In genomic region chr11:120012702-120013101, GRCm38 (mm10) we compare ENCODE assay signal across 9 mouse cellular contexts. TPM values are rescaled to one million over a fixed set of nuclear protein-coding genes. Genes with fewer than 3 reads are reported as not detected.
DNase-seq lines count a peak whose midpoint lies in the region; ATAC-seq and TF ChIP-seq lines count a peak whose summit lies in the region.
"Had no signal": no experiment of that assay in that cellular context is flagged by ENCODE, and none has a peak within 500 bp of the region (broad histone marks: within the 10 kb centered on the region; RNA-seq: fewer than 3 reads in every experiment).

No protein-coding gene starts in this region.

- no peaks in the 10 kb centered on the region for H3K9me3 ChIP-seq in intestine, embryonic 15.5 days
- H3K9me3 ChIP-seq in intestine, postnatal 0 days (ENCODE audit: control insufficient read depth) = no peaks in the 10 kb centered on the region
- no peaks in the 10 kb centered on the region for H3K9me3 ChIP-seq in stomach, embryonic 16.5 days (replicated peaks; ENCODE audit: control insufficient read depth, low read length)
- no peaks in the 10 kb centered on the region for H3K9me3 ChIP-seq in stomach, postnatal 0 days (ENCODE audit: control insufficient read depth, low read length)
- H3K9me3 ChIP-seq in hindbrain, embryonic 16.5 days (ENCODE audit: control insufficient read depth, low read length) = no peaks in the 10 kb centered on the region

- intact Hi-C loops in left cerebral cortex, postnatal 4 days (cut with DNase I) = no loop called here

- no peak overlapping the region for H3K4me3 ChIP-seq in intestine, embryonic 15.5 days (replicated peaks)
- no peak overlapping the region for H3K4me3 ChIP-seq in intestine, postnatal 0 days (ENCODE audit: low read depth, low read length)
- no peak overlapping the region for H3K4me3 ChIP-seq in stomach, embryonic 16.5 days (replicated peaks; ENCODE audit: low read length)
- H3K4me3 ChIP-seq in stomach, postnatal 0 days (ENCODE audit: low read depth, low read length) = no peak overlapping the region
- no peak overlapping the region for H3K4me3 ChIP-seq in hindbrain, embryonic 16.5 days (ENCODE audit: low read length)

- no peak for TF ChIP-seq EP300 in stomach, postnatal 0 days (optimal IDR thresholded peaks at IDR 0.05)

- 84% methylated on average over 13 of the region's 13 CpGs for WGBS in intestine, embryonic 15.5 days
- 78% methylated on average over 13 of the region's 13 CpGs for WGBS in intestine, postnatal 0 days
- 83% methylated on average over 13 of the region's 13 CpGs for WGBS in stomach, embryonic 16.5 days
- WGBS in stomach, postnatal 0 days = 80% methylated on average over 13 of the region's 13 CpGs
- WGBS in hindbrain, embryonic 16.5 days = 81% methylated on average over 13 of the region's 13 CpGs

- no peak overlapping the region for H3K4me2 ChIP-seq in intestine, embryonic 15.5 days (replicated peaks)
- no peak overlapping the region for H3K4me2 ChIP-seq in intestine, postnatal 0 days (replicated peaks; ENCODE audit: low read depth)
- H3K4me2 ChIP-seq in stomach, embryonic 16.5 days (ENCODE audit: low read depth, low read length) = no peak overlapping the region
- H3K4me2 ChIP-seq in stomach, postnatal 0 days (replicated peaks; ENCODE audit: low read depth) = no peak overlapping the region
- no peak overlapping the region for H3K4me2 ChIP-seq in hindbrain, embryonic 16.5 days (ENCODE audit: low read length)

- 0 out of 2 replicates have a peak, but pooled peaks have one; percentile 9 for ATAC-seq in intestine, embryonic 15.5 days
- ATAC-seq in intestine, postnatal 0 days = no peak
- 0 out of 2 replicates have a peak, but pooled peaks have one; percentile 2 for ATAC-seq in stomach, embryonic 16.5 days (ENCODE audit: insufficient read depth, low FRiP score)
- ATAC-seq in stomach, postnatal 0 days (ENCODE audit: low FRiP score, low TSS enrichment) = no peak; the same call in 1 of the 2 replicates
- ATAC-seq in hindbrain, embryonic 16.5 days = 0 out of 2 replicates have a peak, but pooled peaks have one; percentile 19
- ATAC-seq: inflammation-experienced regulatory T-cells, adult 6 months had no signal

- no peak overlapping the region for H3K27ac ChIP-seq in intestine, embryonic 15.5 days
- H3K27ac ChIP-seq in intestine, postnatal 0 days (ENCODE audit: low read depth, low read length) = no peak overlapping the region
- H3K27ac ChIP-seq in stomach, embryonic 16.5 days (ENCODE audit: low read length) = no peak overlapping the region
- no peak overlapping the region for H3K27ac ChIP-seq in stomach, postnatal 0 days (replicated peaks)
- H3K27ac ChIP-seq in hindbrain, embryonic 16.5 days (ENCODE audit: low read depth, low read length) = no peak overlapping the region

- H3K4me1 ChIP-seq in intestine, embryonic 15.5 days (replicated peaks) = peaks cover 7% of the 10 kb centered on the region; the same call in 1 of the 2 replicates
- no peaks in the 10 kb centered on the region for H3K4me1 ChIP-seq in intestine, postnatal 0 days (replicated peaks; ENCODE audit: control insufficient read depth, insufficient read depth, low read length)
- peaks cover 6% of the 10 kb centered on the region; the same call in 1 of the 2 replicates for H3K4me1 ChIP-seq in stomach, embryonic 16.5 days (ENCODE audit: control insufficient read depth, insufficient read depth, low read length)
- peaks cover 3% of the 10 kb centered on the region; the same call in 1 of the 2 replicates for H3K4me1 ChIP-seq in stomach, postnatal 0 days (replicated peaks; ENCODE audit: control insufficient read depth, insufficient read depth)
- peaks cover 9% of the 10 kb centered on the region for H3K4me1 ChIP-seq in hindbrain, embryonic 16.5 days (ENCODE audit: control insufficient read depth, insufficient read depth, low read depth, low read length)

- peaks cover 14% of the 10 kb centered on the region for H3K27me3 ChIP-seq in intestine, embryonic 15.5 days (replicated peaks)
- H3K27me3 ChIP-seq in intestine, postnatal 0 days (replicated peaks; ENCODE audit: control insufficient read depth, insufficient read depth, low read length) = peaks cover 10% of the 10 kb centered on the region; the same call in 1 of the 2 replicates
- H3K27me3 ChIP-seq in stomach, embryonic 16.5 days (ENCODE audit: control insufficient read depth, insufficient read depth, low read length) = no peaks in the 10 kb centered on the region
- H3K27me3 ChIP-seq in stomach, postnatal 0 days (ENCODE audit: control insufficient read depth, insufficient read depth, low read length) = no peaks in the 10 kb centered on the region
- H3K27me3 ChIP-seq in hindbrain, embryonic 16.5 days (replicated peaks; ENCODE audit: control insufficient read depth, insufficient read depth, low read length) = no peaks in the 10 kb centered on the region

- H3K9ac ChIP-seq in intestine, embryonic 15.5 days = no peak overlapping the region
- no peak overlapping the region for H3K9ac ChIP-seq in intestine, postnatal 0 days (ENCODE audit: low read depth, low read length)
- no peak overlapping the region; the same call in 1 of the 2 replicates for H3K9ac ChIP-seq in stomach, embryonic 16.5 days (ENCODE audit: low read length)
- H3K9ac ChIP-seq in stomach, postnatal 0 days (ENCODE audit: low read length) = no peak overlapping the region
- H3K9ac ChIP-seq in hindbrain, embryonic 16.5 days (ENCODE audit: low read depth, low read length) = no peak overlapping the region

- no peak for TF ChIP-seq CTCF in intestine, postnatal 0 days (IDR thresholded peaks at IDR 0.05; ENCODE audit: low read depth)
- TF ChIP-seq CTCF in stomach, postnatal 0 days (IDR thresholded peaks at IDR 0.05; ENCODE audit: low read depth) = no peak

- no peak for DNase-seq in stomach, postnatal 0 days (ENCODE audit: low spot score)
- DNase-seq in left cerebral cortex, postnatal 4 days = no peak
- no peak for DNase-seq in urinary bladder, adult 18-20 months (ENCODE audit: low spot score in 2 of 2)

- no peaks in the 10 kb centered on the region for H3K36me3 ChIP-seq in intestine, embryonic 15.5 days
- H3K36me3 ChIP-seq in intestine, postnatal 0 days (ENCODE audit: control insufficient read depth, insufficient read depth) = no peaks in the 10 kb centered on the region
- H3K36me3 ChIP-seq in stomach, embryonic 16.5 days (ENCODE audit: control insufficient read depth, insufficient read depth, low read length) = no peaks in the 10 kb centered on the region
- no peaks in the 10 kb centered on the region for H3K36me3 ChIP-seq in stomach, postnatal 0 days (ENCODE audit: control insufficient read depth, insufficient read depth, low read length)
- peaks cover 30% of the 10 kb centered on the region for H3K36me3 ChIP-seq in hindbrain, embryonic 16.5 days (ENCODE audit: control insufficient read depth, insufficient read depth, low read length)

RNA-seq across cellular contexts. Expression of gene Aatk, which starts 34.3 kb away (rescaled TPM):
- polyA plus RNA-seq in intestine, embryonic 15.5 days (2015; fragmentation: Nextera tagmentation; extraction: Ambion mirVana) = 3.1 and 3.4 TPM in 2 replicates
- 1.6 and 1.7 TPM in 2 replicates for polyA plus RNA-seq in intestine, postnatal 0 days (2015; fragmentation: Nextera tagmentation; extraction: Ambion mirVana)
- polyA plus RNA-seq in stomach, embryonic 16.5 days (2015; fragmentation: Nextera tagmentation; extraction: Ambion mirVana) = 1.9 and 3.3 TPM in 2 replicates
- polyA plus RNA-seq in stomach, postnatal 0 days (2015; fragmentation: Nextera tagmentation; extraction: Ambion mirVana) = 1.6 and 2.1 TPM in 2 replicates
- 35.6 and 46.6 TPM in 2 replicates for polyA plus RNA-seq in hindbrain, embryonic 16.5 days (2015; fragmentation: Nextera tagmentation; extraction: Ambion mirVana)
- total RNA-seq in left cerebral cortex, postnatal 4 days (2021) = 100 to 1,000 TPM; 111 to 114 TPM
- total RNA-seq: megakaryocyte-erythroid progenitor cell, adult 5-6 weeks had no signal
- polyA plus RNA-seq: inflammation-experienced regulatory T-cells, adult 6 months had no signal

Comparison
In these comparisons a context has a peak if more than half of its experiments do, and no peak if none do; other contexts are left out.
1. ATAC-seq: peak in intestine, embryonic 15.5 days (single experiment), stomach, embryonic 16.5 days (single experiment) and hindbrain, embryonic 16.5 days (single experiment); none in intestine, postnatal 0 days (single experiment) and stomach, postnatal 0 days (single experiment).